Mouse (Mus musculus): ENCODE data around the gene Trip10.

DNA sequence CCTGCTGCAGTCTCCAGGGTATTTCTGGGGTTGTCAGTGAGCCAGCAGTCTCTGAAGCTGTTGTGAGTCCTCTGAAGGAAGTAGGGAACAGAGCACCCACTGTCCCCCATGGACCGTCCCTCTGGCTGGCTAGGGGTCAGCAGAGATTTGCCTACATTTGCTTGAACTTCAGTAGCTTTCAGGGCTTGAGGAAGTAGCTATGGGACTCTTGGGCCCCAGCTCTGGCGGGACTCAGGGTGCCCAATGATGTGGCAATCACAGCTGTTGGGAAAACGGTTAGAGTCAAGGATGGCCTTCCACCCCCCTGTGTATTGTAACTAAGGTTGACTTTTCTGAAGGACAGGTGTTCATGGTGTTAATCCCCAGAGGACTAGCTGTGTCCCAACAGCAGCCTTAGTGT, 31.2 kb downstream of the Trip10 start:
- TF ChIP-seq EP300 (IDR thresholded peaks at IDR 0.05; ENCODE audit: low read length), result no peak; the same call in 1 of the 2 replicates
- TF ChIP-seq ZNF384 (IDR thresholded peaks at IDR 0.05; ENCODE audit: low read depth, low read length), result no peak
- TF ChIP-seq ZKSCAN1 (IDR thresholded peaks at IDR 0.05; ENCODE audit: borderline replicate concordance, low read depth, low read length), result no peak
- peak; percentile 62; the same call in 1 of the 2 replicates for TF ChIP-seq ELF1 (IDR thresholded peaks at IDR 0.05; ENCODE audit: low read depth, low read length)
- no peak for TF ChIP-seq POLR2A (IDR thresholded peaks at IDR 0.05; ENCODE audit: low read depth, low read length)
- TF ChIP-seq NRF1 (IDR thresholded peaks at IDR 0.05; ENCODE audit: low read depth, low read length), result no peak
- TF ChIP-seq CTCF (conservative IDR thresholded peaks at IDR 0.05 in 1 of 2, IDR thresholded peaks at IDR 0.05 in 1 of 2; ENCODE audit: low read depth in 2 of 2, low read length in 2 of 2), result no peak
- no peak for TF ChIP-seq USF2 (conservative IDR thresholded peaks at IDR 0.05; ENCODE audit: low read depth, low read length)
- no peak for TF ChIP-seq ZMIZ1 (IDR thresholded peaks at IDR 0.05; ENCODE audit: low read depth, low read length)
- TF ChIP-seq KAT2A (IDR thresholded peaks at IDR 0.05; ENCODE audit: insufficient replicate concordance, low read length), result 0 out of 2 replicates have a peak, but pooled peaks have one; percentile 45
